Mouse (Mus musculus) naive thymus-derived CD4-positive, alpha-beta T cell, adult 5 months (primary cell): ENCODE measurements around the gene Nts. TPM values are rescaled to one million over a fixed set of nuclear protein-coding genes. Genes with fewer than 3 reads are reported as not detected.

Experiments used
- polyA plus RNA-seq: library from polyadenylated mRNA; unstranded; fragments of 100-300 nt; shearing (Covaris generic); gene quantifications from one replicate; pipeline ENCODE4 v1.2.1, GENCODE M21; 2017

Nts gene
- not detected for polyA plus RNA-seq

DNA sequence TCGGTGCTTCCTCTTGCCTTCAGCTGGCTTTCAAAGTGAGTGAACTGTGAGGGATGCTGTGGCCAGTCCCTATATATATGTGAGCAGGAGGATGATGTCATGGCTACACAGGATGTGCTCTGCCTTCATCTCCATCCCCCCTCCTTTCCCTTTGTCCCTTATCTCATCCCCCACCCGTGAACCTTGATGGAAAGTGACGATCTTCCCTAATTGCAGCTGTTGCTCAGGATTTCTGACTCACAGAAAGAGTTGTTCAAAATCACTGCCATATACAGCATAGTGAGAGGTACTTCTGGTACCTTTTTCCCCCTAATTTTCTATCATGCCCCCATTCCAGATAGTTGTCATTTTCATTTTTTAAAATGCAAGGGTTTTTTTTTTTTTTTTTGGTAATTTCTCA, at the start of gene Nts:
TSS of gene Nts (minus strand) at position 101 of the 400 bp plus-strand sequence.

DNA sequence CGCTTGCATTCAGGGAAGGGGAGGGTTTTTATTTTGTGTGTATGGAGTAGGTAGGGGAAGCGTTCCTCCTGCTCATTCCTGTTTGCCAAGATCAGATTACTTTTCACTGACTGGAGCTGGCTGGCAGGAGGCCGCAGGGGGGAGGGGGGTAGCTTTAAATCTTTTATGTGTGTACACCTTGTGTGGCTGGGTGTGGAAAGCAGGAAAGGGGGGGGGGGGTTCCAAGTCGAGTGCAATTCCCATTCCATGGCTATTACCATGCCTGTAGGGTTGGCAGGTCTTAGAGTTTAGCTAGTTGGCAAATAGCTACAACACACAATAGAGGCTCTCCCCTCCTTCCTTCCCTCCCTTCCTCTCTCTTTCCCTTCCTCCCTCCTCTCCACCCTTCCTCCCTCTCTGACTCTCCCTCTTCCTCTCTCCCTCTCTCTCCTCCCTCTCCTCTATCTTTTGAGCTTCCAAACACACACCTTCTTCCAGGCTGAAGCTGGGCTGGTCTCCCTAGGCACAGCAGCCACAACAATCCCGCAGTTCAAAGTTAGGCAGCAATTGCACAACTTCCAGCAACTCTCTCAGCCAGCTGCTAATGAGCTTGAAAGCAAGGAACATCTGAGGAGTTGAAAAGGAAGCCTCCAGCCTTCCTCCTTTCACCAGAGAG, 21.6 kb upstream of the Nts start, which contains the start of gene Rassf9:
TSS of gene Rassf9 (plus strand) at position 416 of the 655 bp plus-strand sequence.

Other genes starting within 250 kb of the Nts start
- gene Rassf9, start 21.7 kb upstream of the Nts start, polyA plus RNA-seq = not detected